Mouse (Mus musculus): ENCODE results near the gene Kirrel3. TPM values are rescaled to one million over a fixed set of nuclear protein-coding genes. Genes with fewer than 3 reads are reported as not detected.

Kirrel3 gene
- total RNA-seq, 1 experiment from 2014 or later, result not detected

DNA sequence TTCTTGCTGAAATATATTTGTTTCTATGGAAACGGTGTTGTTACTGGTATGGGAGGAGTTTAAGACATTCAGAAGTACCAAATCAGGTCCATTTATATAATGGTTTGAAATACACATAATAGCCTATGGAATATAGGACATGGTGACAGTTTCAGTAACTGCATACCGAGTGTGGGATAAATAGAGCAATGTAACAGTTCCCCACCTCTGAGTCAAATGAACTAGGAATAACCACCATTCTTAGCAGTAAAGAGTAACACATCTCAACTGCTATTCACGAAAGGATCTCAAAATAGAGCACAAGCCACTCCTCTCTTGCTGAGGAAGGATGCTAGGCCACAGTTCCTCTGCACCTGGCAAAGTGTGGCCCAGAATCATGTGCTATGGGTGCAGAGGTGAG lies 434.4 kb downstream of the Kirrel3 start:
- ATAC-seq (replicated peaks; ENCODE audit: low read depth, poor library complexity, severe bottlenecking), result no peak

DNA sequence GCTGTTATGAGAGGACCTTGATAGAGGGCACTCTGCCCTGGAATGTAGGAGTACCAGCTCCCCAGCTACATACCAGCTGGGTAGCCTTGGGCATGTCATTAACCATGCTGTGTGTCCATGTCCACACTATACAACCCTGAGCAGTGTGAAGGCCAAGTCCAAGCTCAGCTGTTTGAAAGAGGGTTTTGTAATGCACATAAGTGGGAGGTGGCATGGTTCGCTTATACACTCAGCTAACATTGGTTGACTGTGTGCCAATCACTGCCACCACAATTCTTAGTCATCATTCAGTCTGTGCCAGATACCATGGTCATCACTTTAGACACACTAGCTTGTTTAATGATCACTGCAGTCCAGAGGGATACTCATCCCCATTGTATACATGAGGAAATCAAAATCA lies 436.2 kb downstream of the Kirrel3 start:
- no peak for ATAC-seq (replicated peaks; ENCODE audit: low read depth, poor library complexity, severe bottlenecking)

DNA sequence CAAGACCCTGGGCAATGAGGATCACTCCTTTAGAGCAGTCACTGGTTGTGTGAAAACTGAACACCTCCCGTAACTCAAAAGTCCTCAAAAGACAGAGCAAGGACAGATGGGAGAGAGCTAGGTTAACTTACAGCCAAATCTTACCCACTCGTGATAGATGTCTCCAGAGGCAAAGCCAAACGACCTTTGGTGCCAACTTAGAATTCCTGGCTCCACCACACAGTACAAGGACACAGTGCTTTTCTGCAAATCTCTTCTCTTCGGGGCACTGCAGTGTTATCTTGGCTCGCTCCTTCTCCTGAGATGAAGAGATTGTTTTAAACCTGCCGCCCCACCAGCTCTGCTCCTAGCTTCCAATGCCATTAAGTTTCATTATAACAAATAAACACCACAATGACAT lies 437.0 kb downstream of the Kirrel3 start:
- ATAC-seq (replicated peaks; ENCODE audit: low read depth, poor library complexity, severe bottlenecking), result no peak

DNA sequence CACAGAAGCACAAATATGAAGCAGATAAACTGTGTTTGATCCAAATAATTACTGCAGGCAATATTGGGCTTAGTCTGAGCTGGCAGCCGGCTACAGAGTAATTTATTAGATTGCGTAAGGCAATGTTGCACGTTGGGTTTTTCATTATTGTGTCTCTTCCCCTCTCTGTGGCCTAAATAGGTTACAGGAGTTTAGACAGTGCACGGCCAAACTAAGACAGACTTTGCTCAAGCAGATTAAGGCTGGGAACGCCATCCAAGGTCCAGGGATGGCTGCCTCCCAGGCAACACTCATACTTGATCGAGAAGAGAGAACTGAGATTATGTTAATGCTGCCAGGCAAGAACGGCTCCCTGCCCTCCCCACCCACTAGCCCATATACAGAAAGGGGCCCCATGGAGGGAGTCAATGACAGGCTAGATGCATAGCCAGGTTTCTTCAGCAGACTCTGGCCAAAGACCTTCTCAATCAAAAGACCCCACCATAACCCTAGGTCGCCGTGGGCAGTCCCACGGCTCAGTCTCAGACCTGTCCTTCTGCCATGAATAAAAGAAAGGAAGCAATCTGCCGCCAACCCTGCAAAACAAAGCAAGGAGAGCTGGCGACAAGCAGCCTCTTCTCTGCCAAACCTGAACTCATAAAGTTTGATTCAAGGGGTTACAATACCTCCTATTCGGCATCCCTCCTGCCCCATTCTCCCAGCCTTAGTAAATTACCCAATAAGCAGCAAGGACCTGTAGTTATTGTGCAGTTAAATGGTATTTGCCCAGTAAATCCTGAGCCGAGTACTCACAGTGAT lies 437.6 kb downstream of the Kirrel3 start:
- ATAC-seq (replicated peaks; ENCODE audit: low read depth, poor library complexity, severe bottlenecking), result no peak

DNA sequence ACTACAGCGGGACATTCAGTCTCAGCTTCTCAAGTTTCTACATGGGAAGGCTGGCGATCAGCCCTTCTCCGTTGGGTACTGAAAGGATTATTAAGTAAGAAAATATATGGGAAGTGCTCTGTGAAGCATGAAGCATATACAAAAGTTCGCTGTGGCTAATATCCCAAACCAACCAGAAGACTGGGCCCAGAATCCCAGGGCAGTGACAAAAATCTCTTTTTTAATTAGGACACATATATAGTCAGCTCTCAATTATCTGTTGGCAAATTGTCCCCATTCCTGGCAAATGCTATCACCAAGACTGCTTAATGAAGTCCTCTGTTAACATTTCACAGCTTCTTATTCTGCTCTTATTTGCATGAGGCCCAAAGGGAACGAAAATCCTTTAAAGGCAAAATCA lies 439.9 kb downstream of the Kirrel3 start:
- ATAC-seq (replicated peaks; ENCODE audit: low read depth, poor library complexity, severe bottlenecking), result no peak

DNA sequence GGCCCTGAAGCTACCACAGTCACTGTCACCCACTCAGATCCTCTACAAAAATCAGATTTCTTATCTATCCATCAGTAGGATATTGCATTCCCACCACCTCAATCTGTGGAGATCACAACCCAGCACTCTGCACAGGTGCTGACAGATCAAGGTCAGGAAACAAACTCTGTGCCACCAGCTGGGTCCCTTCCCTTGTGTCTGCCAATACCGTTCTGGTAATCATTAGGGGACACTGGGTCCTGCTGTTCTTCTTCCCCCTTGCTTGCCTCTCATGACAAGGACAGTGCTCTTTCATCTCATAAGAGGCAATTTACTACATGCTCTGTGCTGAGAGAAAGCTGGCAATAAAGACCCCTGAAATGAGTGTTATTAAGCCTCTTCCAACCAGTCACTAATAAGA lies 444.7 kb downstream of the Kirrel3 start:
- no peak for ATAC-seq (replicated peaks; ENCODE audit: low read depth, poor library complexity, severe bottlenecking)

DNA sequence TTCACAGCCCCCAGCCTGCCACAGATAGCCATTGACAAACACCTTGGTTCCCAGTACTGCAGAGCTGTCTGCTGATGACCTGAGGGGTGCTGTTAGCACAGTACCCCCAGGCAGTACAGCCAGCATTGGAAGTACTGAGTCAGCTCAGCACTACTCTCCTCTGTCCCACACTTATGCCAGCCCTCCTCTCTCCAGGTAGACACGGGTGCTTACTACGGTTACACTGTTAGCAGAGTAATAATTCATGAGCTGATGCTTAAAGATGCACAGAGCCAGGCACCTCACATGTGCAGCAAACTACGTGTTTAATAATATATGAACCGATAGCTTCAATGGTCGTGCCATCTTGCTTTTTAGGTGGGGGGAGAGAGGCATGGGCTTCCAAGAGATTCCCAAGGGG lies 452.4 kb downstream of the Kirrel3 start:
- no peak for ATAC-seq (replicated peaks; ENCODE audit: low read depth, poor library complexity, severe bottlenecking)

DNA sequence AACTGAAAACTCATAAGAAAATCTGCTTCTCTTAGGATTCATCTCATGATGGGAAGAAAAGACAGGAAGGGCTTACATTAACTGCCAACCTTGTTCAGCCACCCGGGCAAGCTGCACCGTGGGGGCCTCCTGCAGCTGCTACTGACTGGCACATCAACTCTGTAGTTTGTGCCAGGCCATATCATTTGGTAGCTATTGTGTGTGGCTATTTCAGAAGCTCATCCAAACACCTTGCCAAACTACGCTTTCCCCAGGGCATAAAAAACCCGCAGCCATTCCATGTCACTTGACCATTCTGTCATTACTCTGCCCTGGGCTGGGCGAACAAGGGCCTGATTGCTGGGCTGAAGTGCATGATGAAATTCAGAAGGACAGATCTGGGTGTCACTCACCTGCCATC lies 453.9 kb downstream of the Kirrel3 start:
- ATAC-seq (replicated peaks; ENCODE audit: low read depth, poor library complexity, severe bottlenecking), result no peak

DNA sequence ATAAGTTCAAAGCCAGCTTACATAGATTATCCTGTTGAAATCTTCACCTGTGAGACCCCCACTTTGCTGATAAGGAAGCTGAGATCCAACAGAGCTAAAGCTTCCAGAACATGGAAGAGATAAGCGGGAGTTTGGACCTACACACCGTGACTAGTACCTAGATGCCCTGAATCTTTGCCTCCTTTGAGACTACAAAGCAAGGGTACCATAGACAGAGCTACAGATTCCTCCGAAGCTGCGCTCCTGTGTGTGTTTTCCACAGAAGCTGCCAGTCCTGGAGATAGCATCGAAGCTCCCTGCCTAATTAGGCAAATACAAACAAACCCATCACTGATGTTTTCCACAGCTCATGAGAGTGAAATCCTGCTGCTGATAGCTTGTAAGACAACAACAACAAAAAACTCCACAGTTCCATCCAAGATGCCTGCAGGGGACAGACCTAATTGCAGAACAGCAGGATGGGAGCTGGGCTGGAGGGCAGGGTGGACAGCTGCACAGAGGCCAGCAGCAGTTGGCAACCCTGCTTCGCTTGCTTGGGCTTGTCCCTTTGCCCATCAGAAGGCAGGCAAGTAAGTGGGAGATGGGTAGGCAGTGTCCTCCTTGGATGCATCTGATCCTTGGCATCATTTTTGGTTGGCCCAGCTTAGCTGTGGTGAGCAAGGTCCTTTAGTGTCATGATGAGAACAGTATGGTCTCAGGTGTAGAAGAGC lies 456.6 kb downstream of the Kirrel3 start:
- no peak for ATAC-seq (replicated peaks; ENCODE audit: low read depth, poor library complexity, severe bottlenecking)

DNA sequence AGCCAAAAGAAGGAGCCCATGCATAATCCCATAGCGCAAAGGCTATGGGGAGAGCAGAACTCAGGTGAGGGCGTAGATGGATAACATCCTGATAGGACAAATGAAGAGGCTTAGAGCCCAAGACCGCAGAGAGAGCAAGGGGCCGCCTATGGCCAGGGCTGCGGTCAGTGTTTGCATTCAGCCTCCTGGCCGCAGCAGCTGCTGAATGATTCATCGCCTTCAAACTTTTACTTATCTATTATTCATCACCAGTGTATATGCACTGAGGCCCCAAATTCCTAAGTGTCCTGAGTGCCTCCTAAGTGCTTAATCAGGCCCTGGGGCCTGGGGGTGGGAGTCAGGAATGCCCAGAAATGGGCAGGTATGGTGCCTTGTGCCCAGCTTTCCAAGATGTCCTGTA lies 457.3 kb downstream of the Kirrel3 start:
- ATAC-seq (replicated peaks; ENCODE audit: low read depth, poor library complexity, severe bottlenecking), result no peak

DNA sequence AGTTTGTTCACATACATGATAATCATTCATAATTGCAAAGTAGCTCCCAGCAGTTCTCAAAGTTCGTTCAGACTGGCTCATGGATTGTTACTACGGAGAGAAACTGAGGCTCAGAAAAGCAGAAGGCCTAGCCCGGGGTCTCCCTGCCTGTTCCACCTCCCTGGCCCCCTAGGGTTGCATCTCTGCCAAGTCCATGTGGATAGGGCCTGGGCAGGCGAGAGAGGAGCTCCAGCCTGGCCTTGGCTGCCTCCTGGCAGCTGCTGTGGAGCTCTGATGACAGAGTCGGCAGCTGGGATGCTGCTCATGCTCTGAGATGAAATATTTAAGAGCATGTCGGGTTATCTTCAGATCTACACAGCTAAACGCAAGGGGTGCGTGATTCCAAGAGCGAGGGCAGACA lies 459.6 kb downstream of the Kirrel3 start:
- no peak for ATAC-seq (replicated peaks; ENCODE audit: low read depth, poor library complexity, severe bottlenecking)

DNA sequence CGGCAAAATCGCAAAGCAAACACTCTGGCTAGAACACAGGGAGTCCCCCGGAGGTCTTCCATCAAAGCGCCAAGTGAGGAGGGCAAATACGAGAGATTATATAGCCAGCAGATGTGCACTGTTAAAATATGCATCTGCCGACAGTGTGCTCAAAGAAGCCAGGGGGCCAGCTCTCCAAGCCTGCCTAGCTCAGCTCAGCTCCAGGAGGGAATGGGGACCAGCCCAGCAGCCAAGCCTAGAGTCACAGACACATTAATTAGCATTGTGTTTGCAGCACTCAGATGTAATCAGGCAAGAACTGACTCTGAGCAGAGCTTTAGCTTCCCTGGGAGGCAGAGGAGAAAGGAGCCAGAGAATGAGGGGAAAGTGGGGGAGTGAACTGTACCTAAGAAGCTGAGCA lies 461.6 kb downstream of the Kirrel3 start:
- no peak for ATAC-seq (replicated peaks; ENCODE audit: low read depth, poor library complexity, severe bottlenecking)

DNA sequence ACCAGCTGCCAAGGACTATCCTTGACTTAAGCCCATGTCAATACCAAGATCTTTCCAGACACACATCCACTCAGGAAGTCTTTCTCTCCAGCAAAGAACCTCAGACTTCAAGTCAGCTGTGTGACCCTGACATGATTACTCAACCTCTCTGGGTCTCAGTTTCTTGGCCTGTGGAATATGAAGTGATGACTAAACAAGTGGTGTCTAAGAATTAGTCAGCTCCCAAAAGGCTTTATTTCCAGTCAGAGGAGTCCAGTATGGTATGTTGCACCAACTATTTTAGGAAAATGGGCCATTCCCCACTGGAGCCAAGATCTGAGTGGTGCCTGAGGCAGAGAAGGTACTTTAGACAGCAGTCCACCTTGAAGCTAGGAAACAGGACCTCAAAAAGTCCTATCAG lies 462.0 kb downstream of the Kirrel3 start:
- no peak for ATAC-seq (replicated peaks; ENCODE audit: low read depth, poor library complexity, severe bottlenecking)

DNA sequence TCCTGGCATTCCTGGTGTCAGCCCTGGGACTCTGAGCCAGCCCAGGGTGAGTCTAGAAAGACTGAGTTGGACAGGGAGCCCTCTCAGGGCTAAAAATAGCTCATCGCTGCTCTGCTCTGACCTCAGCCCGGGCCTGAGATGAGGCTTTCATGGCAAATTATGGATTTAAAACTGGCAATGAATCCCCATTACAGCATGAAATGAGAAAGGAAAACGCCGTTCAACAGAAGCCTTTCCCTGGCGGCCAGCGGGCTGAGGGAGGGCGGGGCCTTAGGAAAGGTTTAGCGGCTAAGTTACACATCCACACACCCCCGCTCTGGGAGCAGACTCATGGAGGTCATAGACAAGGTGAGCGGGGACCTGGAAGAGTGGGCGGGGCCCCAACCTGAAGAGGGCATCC lies 467.7 kb downstream of the Kirrel3 start:
- no peak for ATAC-seq (replicated peaks; ENCODE audit: low read depth, poor library complexity, severe bottlenecking)

DNA sequence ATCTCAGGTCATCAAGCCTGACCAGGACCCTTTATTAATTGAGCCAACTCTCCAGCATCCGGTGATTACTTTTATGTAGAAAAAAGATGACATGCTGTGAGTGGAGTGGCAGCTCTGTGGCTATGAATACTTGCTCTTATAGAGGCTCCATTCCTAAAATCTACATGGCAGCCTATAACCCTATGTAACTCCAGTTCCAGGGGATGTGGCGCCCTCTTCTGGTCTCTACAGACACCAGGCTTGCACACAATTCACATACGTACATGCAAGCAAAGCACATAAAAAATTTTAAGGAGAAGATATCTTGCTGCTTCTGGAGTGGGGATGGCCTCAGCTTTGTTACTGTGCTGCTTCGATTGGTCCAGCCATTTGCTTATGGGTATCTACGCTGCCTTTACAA lies 468.5 kb downstream of the Kirrel3 start:
- no peak for ATAC-seq (replicated peaks; ENCODE audit: low read depth, poor library complexity, severe bottlenecking)

DNA sequence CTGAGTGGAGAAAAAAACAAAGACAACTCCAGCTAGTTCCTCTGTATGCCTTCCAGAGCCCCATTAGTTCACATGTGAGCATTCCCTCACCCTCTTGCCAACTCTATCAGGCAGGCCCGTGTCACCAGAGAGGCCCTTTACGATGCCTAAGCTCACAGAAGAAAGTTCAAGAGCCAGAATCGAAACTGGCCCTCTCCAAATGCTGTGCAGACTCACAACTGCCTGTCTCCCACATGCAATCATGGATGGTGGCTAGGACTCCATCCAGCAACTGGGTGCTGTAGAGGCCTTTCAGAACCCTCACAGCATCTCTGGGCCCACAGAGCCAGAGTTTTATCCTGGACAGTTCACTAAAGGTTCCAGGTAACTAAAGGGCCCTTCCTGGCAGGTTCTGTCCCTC lies 470.8 kb downstream of the Kirrel3 start:
- ATAC-seq (replicated peaks; ENCODE audit: low read depth, poor library complexity, severe bottlenecking), result no peak

DNA sequence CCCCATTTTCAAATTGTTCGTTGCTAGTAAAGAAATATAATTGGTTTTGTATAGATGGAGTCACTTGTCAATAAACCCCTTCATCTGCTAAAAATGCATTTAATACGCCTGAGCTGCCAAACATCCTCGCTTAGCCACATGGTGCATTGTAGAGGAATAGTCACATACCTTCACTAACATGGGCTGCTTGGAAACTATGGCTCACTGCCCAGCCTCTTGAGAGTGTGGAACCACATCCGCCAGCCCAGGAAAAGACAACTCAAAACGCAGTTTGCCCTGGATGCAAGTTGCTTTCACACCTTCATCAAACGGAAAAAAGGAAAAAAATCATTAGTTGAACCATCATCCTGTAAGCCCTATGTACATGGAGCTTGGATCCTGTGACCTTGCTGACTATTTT lies 472.0 kb downstream of the Kirrel3 start:
- ATAC-seq (replicated peaks; ENCODE audit: low read depth, poor library complexity, severe bottlenecking), result no peak

DNA sequence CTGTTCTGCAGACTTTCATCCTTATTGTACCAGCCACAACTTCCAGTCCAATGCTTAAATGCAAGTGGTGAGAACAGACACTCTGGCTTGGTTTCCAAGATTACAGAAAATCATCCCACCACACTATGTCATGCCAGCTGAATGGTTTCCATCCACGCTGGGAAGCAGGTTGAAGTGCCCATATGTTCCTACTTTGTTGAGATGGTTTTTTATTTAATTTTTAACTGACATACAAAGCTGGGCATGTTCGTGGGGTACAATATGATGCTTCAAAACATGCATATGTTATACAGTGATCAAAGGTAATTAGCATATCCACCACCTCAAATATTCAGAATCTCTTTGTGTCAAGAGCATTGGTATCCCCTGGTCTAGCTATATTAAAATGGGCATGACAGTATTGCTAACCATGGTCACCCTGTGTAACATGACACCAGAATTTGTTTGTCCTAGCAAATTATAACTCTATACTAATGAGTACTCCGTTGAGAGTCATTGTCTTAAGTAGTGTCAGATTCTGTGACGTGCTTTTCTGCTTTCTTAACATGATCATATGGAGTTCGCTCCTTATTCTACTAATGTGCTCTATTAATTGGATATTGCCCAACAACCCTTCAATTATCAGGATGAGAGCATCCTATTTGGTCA lies 472.6 kb downstream of the Kirrel3 start:
- ATAC-seq (replicated peaks; ENCODE audit: low read depth, poor library complexity, severe bottlenecking), result no peak

DNA sequence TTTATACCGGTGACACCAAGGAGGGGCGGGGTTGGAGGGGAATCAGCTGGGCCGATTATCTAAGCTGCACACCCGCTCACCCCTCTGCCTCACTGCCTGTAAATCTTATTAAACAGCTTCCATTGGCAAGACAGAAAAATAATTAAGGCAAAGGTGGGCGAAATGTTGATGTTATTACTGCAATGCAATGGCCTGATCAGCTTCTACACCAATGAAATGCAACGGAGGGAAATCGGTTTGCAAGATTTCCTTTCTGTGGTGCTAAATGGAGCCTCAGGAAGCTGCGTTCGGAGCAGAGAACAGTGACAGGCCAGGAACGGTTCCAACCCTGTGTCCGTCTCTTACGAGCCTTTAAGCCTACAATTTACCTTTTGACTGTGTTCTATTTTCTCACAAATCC lies 475.0 kb downstream of the Kirrel3 start:
- ATAC-seq (replicated peaks; ENCODE audit: low read depth, poor library complexity, severe bottlenecking), result no peak

DNA sequence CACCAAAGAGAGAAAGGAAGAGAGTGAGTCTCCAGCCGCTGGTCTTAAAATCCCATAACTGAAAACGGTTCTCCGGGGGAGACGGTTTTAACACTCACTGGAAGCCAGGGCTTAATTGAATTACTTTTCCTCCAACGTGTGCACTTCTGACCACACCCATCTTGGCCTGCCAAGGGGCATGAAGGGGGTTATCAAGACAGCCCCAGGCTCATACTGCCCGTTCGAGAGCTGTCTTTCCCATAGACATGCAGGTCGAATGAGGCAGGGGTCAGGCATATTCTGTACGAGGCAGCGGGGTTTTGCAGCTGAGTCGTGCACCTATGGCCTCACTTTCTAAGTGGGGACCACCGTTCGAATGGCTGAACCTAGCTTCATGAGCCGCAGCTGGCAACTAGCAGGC lies 475.5 kb downstream of the Kirrel3 start:
- ATAC-seq (replicated peaks; ENCODE audit: low read depth, poor library complexity, severe bottlenecking), result no peak

DNA sequence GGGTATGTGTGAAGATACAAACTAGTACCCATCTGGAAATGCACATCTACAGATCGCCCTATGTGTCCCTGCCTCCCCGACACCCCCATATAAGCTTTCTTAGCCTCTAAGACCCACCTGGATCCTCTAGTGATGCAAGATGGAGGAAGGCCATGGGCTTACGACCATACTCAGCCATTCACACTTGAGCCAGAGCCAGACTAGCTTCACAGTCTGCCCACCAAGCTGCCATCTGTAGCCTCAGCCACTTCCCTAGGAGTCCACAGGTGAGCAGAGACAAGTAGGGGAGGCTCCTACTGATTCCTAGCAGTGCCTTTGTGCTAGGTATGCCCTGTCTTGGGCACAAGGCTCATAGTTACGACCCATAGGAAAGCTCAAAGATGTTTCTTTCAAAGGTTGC lies 476.6 kb downstream of the Kirrel3 start:
- no peak for ATAC-seq (replicated peaks; ENCODE audit: low read depth, poor library complexity, severe bottlenecking)
